Mouse (Mus musculus) thymus, adult 2 months (tissue): Measurements from ENCODE around the gene Sfi1. TPM values are rescaled to one million over a fixed set of nuclear protein-coding genes. Genes with fewer than 3 reads are reported as not detected.
"Not testable (repeated sequence)": the region's sequence is repeated elsewhere in the genome, so short reads cannot be mapped to it uniquely, and the experiment has no call there.

Source experiments
- DNase-seq: peaks from one replicate; pipeline ENCODE4 v3.0.0; 2021
- H3K27ac ChIP-seq: fragments of 200-500 bp; 2 replicates; pipeline ENCODE4 v1.5.1; 2012; ENCODE audit warnings: low read length, control low read depth; ENCODE audit not compliant: control insufficient read depth, insufficient read depth
- H3K27me3 ChIP-seq: fragments of 200-500 bp; 2 replicates; pipeline ENCODE4 v1.6.1; 2012; ENCODE audit warnings: mild to moderate bottlenecking, low read length, moderate library complexity, mixed read lengths; ENCODE audit not compliant: control insufficient read depth, insufficient read depth
- H3K36me3 ChIP-seq: fragments of 200-500 bp; 2 replicates; pipeline ENCODE4 v1.6.1; 2012; ENCODE audit warnings: mild to moderate bottlenecking, low read length, moderate library complexity; ENCODE audit not compliant: control insufficient read depth, insufficient read depth
- H3K4me1 ChIP-seq: fragments of 200-500 bp; replicated peaks from 2 replicates; pipeline ENCODE4 v1.6.1; 2012; ENCODE audit warnings: low read length; ENCODE audit not compliant: control insufficient read depth, insufficient read depth
- H3K4me3 ChIP-seq: fragments of 200-500 bp; 2 replicates; pipeline ENCODE4 v1.5.1; 2012; ENCODE audit warnings: mild to moderate bottlenecking, low read length, control low read depth, moderate library complexity; ENCODE audit not compliant: control insufficient read depth, insufficient read depth
- CTCF ChIP-seq: fragments of 200-500 bp; IDR thresholded peaks from 2 replicates; pipeline ENCODE4 v1.5.1; 2012; ENCODE audit warnings: mild to moderate bottlenecking, control low read depth, low read length, moderate library complexity, borderline replicate concordance; ENCODE audit not compliant: control insufficient read depth, poor library complexity, insufficient read depth; ENCODE audit errors: extremely low read depth
- POLR2A ChIP-seq: fragments of 200-500 bp; IDR thresholded peaks from 2 replicates; pipeline ENCODE4 v1.6.1; 2012; ENCODE audit warnings: mild to moderate bottlenecking, low read length, control low read depth, moderate library complexity; ENCODE audit not compliant: control insufficient read depth, poor library complexity, insufficient read depth; ENCODE audit errors: extremely low read depth
- WGBS: fragments of 180-500 bp; shearing (Covaris S2); methylation state at CpG from one replicate; pipeline ENCODE4 v1.1.7; 2018; 5-methylcytosine and 5-hydroxymethylcytosine counted together
- polyA plus RNA-seq: library from polyadenylated mRNA; depleted of rRNA; stranded (reverse); fragments of >200 nt; gene quantifications from 2 replicates; pipeline ENCODE4 v1.2.3, GENCODE M21; 2012

The Sfi1 gene
- polyA plus RNA-seq, 1 experiment: 49.4 TPM

DNA sequence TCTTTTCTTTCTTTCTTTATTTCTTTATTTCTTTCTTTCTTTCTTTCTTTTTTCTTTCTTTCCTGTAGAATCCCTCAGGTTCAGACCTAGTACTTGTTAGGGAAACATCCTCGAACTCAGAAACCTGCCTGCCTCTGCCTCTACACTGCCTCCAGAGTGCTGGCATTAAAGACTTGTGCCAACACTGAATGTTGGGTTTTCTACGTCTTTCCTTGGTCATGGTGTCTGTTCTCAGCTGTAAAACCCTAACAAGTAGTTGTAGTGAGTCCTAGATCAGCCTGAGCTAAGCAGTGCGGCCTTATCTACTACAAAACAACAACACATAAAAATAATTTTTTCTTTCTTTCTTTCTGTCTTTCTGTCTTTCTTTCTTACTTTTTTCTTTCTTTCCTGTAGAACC is 78.9 kb downstream of the Sfi1 start:
- DNase-seq: no peak
- no peaks in the 10 kb centered on the region for H3K4me1 ChIP-seq
- no peaks in the 10 kb centered on the region for H3K27me3 ChIP-seq
- H3K4me3 ChIP-seq: no peak overlapping the region
- no peaks in the 10 kb centered on the region for H3K36me3 ChIP-seq
- TF ChIP-seq POLR2A: no peak
- no peak for TF ChIP-seq CTCF
- H3K27ac ChIP-seq: no peak overlapping the region
- 84% methylated on average over 3 of the region's 3 CpGs for WGBS

DNA sequence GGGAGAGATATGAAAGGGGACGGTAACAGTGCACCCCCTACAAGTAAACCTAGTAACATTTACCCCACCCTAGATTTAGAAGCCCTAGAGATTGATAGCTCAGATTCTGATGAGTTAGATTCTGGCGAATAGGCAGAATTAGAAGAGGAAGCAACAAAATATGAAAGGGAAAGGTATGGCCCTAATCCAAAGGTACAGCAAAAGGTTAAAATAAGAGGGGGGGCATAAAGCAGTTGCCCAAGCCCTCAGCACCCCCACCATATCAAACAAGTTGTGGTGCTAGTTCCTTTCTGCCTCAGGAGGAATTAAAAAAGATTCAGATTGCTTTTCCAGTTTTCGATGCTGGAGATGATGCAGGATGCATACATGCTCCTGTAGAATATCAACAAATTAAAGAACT is 87.1 kb downstream of the Sfi1 start:
- WGBS: 33% methylated on average over 3 of the region's 3 CpGs
- DNase-seq: no peak
- H3K36me3 ChIP-seq: no peaks in the 10 kb centered on the region
- TF ChIP-seq CTCF (no peak), POLR2A (no peak)
- peak overlapping the region; percentile 100; the same call in 1 of the 2 replicates for H3K27ac ChIP-seq
- H3K27me3 ChIP-seq: no peaks in the 10 kb centered on the region
- H3K4me3 ChIP-seq: no peak overlapping the region; the same call in 1 of the 2 replicates
- no peaks in the 10 kb centered on the region for H3K4me1 ChIP-seq

DNA sequence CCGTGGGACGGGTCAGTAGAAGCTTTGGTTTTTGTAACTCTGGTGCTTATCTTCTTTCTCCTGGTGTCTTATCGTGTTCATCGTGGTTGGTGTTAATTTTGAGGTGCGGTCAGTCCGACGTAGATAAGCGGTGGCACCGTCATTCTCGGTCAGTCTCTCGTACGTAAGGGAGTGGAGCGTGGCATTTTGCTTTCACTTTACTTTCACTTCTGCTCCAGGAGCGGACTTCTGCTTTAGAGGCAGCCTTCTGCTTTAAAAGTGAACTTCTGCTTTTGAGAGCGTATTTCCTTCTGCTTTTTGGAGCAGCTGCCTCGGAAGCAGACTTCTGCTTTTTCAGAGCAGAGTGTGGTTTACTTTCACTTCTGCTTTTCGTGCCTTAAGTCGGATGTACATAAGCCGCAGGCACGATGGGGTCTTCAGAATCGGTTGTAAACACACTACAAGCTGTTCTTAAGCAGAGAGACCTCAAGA is 88.0 kb downstream of the Sfi1 start:
- Histone ChIP-seq H3K27ac (peak overlapping the region; percentile 100), H3K27me3 (no peaks in the 10 kb centered on the region), H3K4me3 (peak overlapping the region; percentile 78), H3K4me1 (no peaks in the 10 kb centered on the region), H3K36me3 (no peaks in the 10 kb centered on the region)
- peak; percentile 43 for DNase-seq
- 5% methylated on average over 21 of the region's 21 CpGs for WGBS
- no peak for TF ChIP-seq POLR2A
- TF ChIP-seq CTCF: no peak

DNA sequence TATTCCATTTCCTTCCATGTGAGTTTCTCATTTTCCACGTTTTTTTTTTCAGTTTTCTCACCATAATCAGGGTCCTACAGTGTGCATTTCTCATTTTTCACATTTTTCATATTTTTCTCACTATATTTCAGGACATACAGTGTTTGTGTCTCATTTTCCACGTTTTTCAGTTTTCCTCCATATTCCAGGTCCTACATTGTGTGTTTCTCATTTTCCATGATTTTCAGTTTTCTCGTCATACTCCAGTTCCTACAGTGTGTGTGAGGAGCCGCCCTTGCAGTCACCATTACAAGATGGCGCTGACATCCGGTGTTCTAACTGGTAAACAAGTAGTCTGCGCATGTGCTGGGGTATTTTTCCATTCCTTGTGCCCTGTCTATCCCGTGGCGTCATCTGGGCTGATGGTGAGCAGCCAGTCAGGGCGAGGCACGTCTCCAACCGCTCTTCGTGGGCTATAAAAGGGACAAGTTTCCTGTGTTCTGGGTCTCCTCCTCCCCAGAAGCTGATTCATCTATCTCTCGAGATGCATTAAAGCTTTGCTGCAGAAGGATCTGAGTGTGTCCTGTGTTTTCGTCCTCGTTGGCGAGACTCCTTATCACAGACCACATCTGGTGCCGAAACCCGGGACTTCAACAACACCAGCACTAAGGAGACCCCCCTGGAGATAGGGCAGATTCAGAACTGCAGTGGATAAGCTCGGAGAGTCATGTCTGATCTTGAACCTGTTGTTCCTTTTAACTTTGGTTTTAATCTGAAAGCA is 88.6 kb downstream of the Sfi1 start:
- H3K27ac ChIP-seq: peak overlapping the region; percentile 100
- not testable (repeated sequence) for H3K4me1 ChIP-seq, H3K27me3 ChIP-seq, H3K36me3 ChIP-seq
- DNase-seq: peak; percentile 79
- peak; percentile 59; the same call in 1 of the 2 replicates for TF ChIP-seq POLR2A
- peak overlapping the region; percentile 78 for H3K4me3 ChIP-seq
- WGBS: 31% methylated on average over 20 of the region's 20 CpGs

DNA sequence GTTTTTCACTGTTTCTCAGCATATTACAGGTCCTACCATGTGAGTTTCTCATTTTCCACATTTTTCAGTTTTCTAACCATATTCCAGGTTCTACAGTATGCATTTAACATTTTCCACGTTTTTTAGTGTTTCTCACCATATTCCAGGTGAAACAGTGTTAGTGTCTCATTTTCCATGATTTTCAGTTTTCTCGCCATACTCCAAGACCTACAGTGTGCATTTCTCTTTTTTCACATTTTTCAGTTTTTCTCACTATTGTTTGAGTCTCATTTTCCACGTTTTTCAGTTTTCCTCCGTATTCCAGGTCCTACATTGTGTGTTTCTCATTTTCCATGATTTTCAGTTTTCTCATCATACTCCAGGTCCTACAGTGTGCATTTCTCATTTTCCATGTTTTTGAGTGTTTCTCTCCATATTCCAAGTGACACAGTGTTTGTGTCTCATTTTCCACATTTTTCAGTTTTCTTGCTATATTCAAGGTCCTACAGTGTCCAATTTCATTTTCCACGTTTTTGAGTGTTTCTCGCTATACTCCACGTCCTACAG is 89.6 kb downstream of the Sfi1 start:
- Histone ChIP-seq H3K27ac (no peak overlapping the region), H3K4me3 (no peak overlapping the region), H3K4me1 (no peaks in the 10 kb centered on the region), H3K36me3 (no peaks in the 10 kb centered on the region), H3K27me3 (no peaks in the 10 kb centered on the region)
- DNase-seq: no peak
- TF ChIP-seq CTCF (no peak), POLR2A (no peak)
- WGBS: 70% methylated on average over 7 of the region's 7 CpGs

DNA sequence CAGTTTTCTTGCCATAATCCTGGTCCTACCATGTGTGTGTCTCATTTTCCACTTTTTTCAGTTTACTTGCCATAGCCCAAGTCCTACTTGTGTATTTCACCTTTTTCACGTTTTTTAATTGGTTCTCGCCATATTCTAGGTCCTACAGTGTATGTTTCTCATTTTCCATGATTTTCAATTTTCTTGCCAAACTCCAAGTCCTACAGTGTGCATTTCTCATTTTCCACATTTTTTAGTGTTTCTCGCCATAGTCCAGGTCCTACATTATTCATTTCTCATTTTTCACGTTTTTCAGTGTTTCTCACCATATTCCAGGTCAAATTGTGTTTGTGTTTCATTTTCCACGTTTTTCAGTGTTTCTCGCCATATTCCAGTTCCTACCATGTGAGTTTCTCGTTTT is 90.6 kb downstream of the Sfi1 start:
- H3K27ac ChIP-seq, H3K36me3 ChIP-seq, H3K27me3 ChIP-seq, DNase-seq, H3K4me1 ChIP-seq, H3K4me3 ChIP-seq: not testable (repeated sequence)
- WGBS: 80% methylated on average over 7 of the region's 7 CpGs
